Mouse (Mus musculus) stomach, embryonic 16.5 days (tissue): Measurements from ENCODE around the gene Lpp. TPM values are rescaled to one million over a fixed set of nuclear protein-coding genes. Genes with fewer than 3 reads are reported as not detected.

Experiments
- ATAC-seq: fragments of 200-750 bp; cut with Nextera tagmentation; 2 replicates; pipeline ENCODE4 v1.8.0; 2017; ENCODE audit warnings: moderate number of reproducible peaks, moderate TSS enrichment; ENCODE audit not compliant: insufficient read depth, low FRiP score
- H3K27ac ChIP-seq: fragments of 300-500 bp; sonication (generic); 2 replicates; pipeline ENCODE4 v1.5.1; 2014; ENCODE audit warnings: low read length
- H3K27me3 ChIP-seq: fragments of 300-500 bp; sonication (generic); 2 replicates; pipeline ENCODE4 v1.6.1; 2014; ENCODE audit warnings: low read length, control low read depth, mixed read lengths; ENCODE audit not compliant: control insufficient read depth, insufficient read depth
- H3K36me3 ChIP-seq: fragments of 300-500 bp; sonication (generic); 2 replicates; pipeline ENCODE4 v1.6.1; 2014; ENCODE audit warnings: low read length; ENCODE audit not compliant: control insufficient read depth, insufficient read depth
- H3K4me1 ChIP-seq: fragments of 300-500 bp; sonication (generic); 2 replicates; pipeline ENCODE4 v1.6.1; 2014; ENCODE audit warnings: low read length, control low read depth, mixed read lengths; ENCODE audit not compliant: control insufficient read depth, insufficient read depth
- H3K4me2 ChIP-seq: fragments of 300-500 bp; sonication (generic); 2 replicates; pipeline ENCODE4 v1.6.1; 2014; ENCODE audit warnings: low read depth, low read length, mixed read lengths
- H3K4me3 ChIP-seq: fragments of 300-500 bp; sonication (generic); replicated peaks from 2 replicates; pipeline ENCODE4 v1.5.1; 2014; ENCODE audit warnings: mild to moderate bottlenecking, low read length
- H3K9ac ChIP-seq: fragments of 300-500 bp; sonication (generic); 2 replicates; pipeline ENCODE4 v1.6.1; 2014; ENCODE audit warnings: low read length
- H3K9me3 ChIP-seq: fragments of 300-500 bp; sonication (generic); replicated peaks from 2 replicates; pipeline ENCODE4 v1.6.1; 2016; ENCODE audit warnings: low read length, control low read depth; ENCODE audit not compliant: control insufficient read depth
- WGBS: fragments of 180-500 bp; shearing (Covaris S2); extraction: QIAGEN DNeasy Blood & Tissue Kit; methylation state at CpG from one replicate; pipeline ENCODE4 v1.1.7; 2014; 5-methylcytosine and 5-hydroxymethylcytosine counted together
- polyA plus RNA-seq: library from polyadenylated mRNA; unstranded; fragments of >200 nt; fragmentation: Nextera tagmentation; extraction: Ambion mirVana; gene quantifications from 2 replicates; pipeline ENCODE4 v1.2.1, GENCODE M21; 2015

Lpp gene
- polyA plus RNA-seq, 1 experiment from 2014 or later: 79.4 TPM

DNA sequence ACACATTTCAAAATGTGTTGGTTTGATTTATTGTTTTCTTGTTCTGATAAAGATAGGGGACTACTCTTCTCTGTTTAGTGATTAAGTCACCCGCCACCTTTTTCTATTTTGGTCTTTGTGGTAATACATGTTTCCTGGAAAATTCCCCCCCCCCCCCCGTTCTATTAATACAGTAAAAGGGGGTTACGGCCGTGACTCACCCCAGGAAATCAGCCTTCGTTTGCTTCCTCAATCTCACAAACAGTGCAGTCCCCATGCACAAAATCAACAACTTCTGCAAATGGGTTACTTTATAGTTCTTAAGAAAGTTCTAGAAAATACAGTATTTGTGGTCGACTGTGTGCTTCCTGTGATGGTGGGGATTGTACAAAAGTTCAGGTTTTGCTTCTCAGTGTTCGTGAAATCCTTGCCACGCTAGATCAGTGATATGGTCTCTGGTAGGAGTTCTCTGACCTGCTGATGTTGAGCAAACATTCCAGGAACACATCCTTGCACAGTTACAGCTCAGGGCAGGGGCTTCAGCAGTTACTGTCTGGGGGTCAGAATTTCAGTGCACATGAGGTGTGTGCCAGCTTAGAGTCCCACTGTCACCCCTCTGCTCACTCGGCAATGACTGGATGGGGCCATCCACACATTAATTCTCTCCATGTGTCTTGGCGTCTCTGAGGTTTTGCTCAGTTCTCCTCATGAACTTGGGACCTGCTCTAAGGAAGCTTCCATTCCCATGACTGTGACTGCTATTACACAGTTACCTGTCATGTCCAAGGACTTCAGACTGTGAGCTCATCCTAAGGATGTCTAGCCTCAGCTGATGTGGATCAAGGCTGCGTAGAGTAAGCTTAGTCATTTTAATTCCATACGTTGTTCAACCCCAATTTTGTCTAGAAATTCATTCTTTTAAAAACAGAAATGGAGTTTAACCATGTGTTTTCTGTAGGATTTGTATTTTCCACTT, 236.2 kb downstream of the Lpp start:
- H3K36me3 ChIP-seq: no peaks in the 10 kb centered on the region
- no peaks in the 10 kb centered on the region for H3K4me1 ChIP-seq
- no peak overlapping the region for H3K4me3 ChIP-seq
- H3K27ac ChIP-seq: no peak overlapping the region
- 69% methylated on average over 12 of the region's 12 CpGs for WGBS
- no peak for ATAC-seq
- no peak overlapping the region for H3K4me2 ChIP-seq
- no peaks in the 10 kb centered on the region for H3K9me3 ChIP-seq
- H3K27me3 ChIP-seq: no peaks in the 10 kb centered on the region
- no peak overlapping the region for H3K9ac ChIP-seq

DNA sequence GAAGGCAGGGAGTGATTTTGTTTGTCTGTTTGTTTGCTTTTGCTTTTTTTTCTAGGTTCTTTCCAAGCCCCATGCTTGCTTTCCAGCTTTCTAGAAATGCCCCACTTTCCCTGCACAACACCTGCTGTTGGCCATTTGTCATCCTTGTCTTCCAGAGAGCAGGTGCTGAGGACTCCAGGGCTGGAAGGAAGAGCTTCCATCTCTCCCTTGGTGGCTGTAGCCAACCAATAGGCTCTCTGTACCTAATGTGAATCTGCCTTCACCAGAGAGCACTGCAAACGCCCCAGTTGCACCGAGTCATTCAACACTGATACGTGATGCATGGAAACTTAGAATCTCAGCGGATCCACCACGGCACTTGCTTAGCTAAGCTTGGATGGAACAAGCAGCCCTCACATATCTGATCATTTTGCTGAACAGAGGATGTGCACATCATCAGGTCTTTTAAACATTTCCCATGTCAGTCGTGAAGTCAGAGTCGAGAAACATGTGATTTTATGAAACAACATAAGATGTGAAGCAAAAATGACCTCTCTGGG, 242.1 kb downstream of the Lpp start:
- Histone ChIP-seq H3K9me3 (no peaks in the 10 kb centered on the region), H3K36me3 (0 out of 2 replicates have a peak, but pooled peaks cover 4% of the 10 kb centered on the region), H3K4me3 (no peak overlapping the region), H3K4me2 (no peak overlapping the region), H3K9ac (no peak overlapping the region), H3K27me3 (no peaks in the 10 kb centered on the region), H3K4me1 (no peaks in the 10 kb centered on the region; the same call in 1 of the 2 replicates), H3K27ac (no peak overlapping the region)
- WGBS: 91% methylated on average over 7 of the region's 7 CpGs
- ATAC-seq: no peak

DNA sequence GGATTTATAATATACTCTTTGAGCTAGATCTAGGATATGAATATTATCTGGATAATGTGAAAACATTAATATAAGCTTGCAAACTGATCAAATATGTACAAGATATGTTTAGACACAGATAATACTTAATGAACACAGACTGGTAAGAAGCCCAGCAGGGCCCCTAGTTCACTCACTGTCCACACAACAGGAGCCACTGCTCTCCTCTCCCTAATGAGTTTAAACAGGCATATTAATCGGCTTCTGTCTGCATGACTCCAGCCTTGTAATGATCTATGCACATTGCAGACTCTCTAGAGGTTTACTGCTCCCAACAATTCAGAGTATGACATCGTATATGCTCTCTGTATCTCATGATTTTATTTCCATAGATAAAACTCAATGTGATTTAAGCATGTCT, 243.6 kb downstream of the Lpp start:
- H3K27ac ChIP-seq: no peak overlapping the region
- H3K36me3 ChIP-seq: 0 out of 2 replicates have a peak, but pooled peaks cover 4% of the 10 kb centered on the region
- H3K4me2 ChIP-seq: no peak overlapping the region
- WGBS: 79% methylated on average over 2 of the region's 2 CpGs
- no peaks in the 10 kb centered on the region for H3K9me3 ChIP-seq
- no peak for ATAC-seq
- no peak overlapping the region for H3K4me3 ChIP-seq
- no peak overlapping the region for H3K9ac ChIP-seq
- H3K4me1 ChIP-seq: no peaks in the 10 kb centered on the region; the same call in 1 of the 2 replicates
- no peaks in the 10 kb centered on the region for H3K27me3 ChIP-seq

DNA sequence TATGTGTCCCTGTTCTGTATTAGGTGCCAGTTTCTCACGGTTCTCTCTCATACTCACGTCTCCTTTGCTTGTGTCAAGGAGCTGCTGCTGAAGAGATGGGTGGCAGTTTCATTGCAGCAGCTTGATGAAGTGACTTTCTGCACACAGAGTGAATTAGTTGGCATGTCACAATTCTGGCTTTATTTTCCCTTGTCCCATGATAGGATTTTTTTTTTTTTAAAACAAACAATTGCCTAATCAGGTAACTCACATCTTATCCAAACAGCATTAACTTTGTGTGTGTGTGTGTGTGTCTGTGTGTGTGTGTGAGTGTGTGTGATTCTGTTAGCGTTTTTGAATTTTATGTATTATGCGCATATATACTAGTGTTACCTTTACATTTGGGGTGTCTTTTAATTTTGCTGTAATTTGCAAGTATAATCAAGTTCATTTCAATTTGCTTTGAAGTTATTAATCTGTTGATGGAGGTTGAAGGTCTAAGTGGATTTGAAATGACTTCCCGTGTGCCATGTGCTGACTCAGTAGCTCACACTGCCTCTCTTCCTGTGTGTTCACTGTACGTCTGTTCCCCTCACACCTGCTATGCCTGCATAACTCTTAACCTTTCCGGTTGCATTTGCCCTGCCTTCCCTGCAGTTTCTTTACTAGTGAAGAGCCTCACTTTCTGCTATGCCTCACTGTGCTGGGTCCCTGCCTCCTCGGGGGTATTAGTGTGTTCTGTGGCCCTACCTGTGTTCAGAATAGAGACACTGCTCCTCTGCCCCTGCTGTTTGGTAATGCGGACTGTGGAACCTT, 247.9 kb downstream of the Lpp start:
- Histone ChIP-seq H3K4me3 (no peak overlapping the region), H3K36me3 (no peaks in the 10 kb centered on the region), H3K4me1 (peaks cover 5% of the 10 kb centered on the region), H3K4me2 (no peak overlapping the region), H3K27me3 (no peaks in the 10 kb centered on the region), H3K9ac (no peak overlapping the region), H3K27ac (no peak overlapping the region), H3K9me3 (no peaks in the 10 kb centered on the region)
- 80% methylated on average over 9 of the region's 9 CpGs for WGBS
- ATAC-seq: no peak

DNA sequence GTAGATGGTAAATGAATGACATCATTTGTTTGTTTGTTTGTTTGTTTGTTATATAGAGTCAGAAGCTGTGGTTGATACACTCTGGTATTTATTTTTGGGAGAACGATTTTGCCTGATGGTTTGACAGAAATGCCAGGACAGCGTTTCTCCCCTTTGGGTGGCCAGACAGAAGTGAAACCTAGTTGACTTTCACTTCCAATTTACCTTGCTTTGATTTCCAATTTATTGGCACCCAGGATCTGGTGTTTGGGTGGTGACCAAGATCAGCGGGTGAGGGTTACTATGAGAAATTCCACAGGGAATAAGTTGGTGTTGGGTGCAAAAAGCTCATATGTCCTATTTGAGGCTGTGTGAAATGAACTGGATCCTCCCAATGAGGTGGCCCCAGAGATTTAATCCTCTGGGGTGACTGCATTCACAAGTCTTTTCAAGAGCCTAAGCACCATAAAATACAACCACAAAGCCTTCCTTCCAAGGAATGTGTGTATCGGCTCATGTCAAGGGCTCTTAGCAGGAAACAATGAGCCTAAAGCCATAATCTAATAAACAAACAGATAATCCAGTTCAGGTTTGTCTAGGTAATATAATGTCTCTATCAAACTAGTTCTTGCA, 249.8 kb downstream of the Lpp start:
- no peaks in the 10 kb centered on the region for H3K27me3 ChIP-seq
- H3K4me1 ChIP-seq: peaks cover 6% of the 10 kb centered on the region; the same call in 1 of the 2 replicates
- no peak overlapping the region for H3K9ac ChIP-seq
- WGBS: 80% methylated on average over 4 of the region's 4 CpGs
- no peak for ATAC-seq
- no peaks in the 10 kb centered on the region for H3K36me3 ChIP-seq
- H3K4me2 ChIP-seq: no peak overlapping the region
- no peaks in the 10 kb centered on the region for H3K9me3 ChIP-seq
- no peak overlapping the region for H3K27ac ChIP-seq
- no peak overlapping the region for H3K4me3 ChIP-seq

DNA sequence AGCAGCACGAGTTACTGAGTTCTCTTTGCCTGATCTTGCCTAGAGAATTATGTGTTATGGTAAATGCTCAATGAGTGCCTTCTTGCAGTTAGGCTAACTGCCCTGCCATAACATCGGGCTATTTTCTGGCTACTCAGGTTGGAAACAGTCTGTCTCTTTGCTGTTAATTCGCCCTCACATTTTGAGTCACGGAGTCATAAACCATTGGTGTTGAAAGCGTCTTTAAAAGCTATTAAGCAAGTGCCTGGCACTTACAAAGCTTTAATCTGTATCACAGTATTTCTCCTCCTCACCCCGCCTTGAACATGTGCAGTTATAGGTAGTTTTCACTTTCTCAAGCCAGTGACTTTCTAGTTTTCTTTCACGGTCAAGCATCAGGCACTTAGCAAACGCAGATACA, 250.8 kb downstream of the Lpp start:
- no peak for ATAC-seq
- Histone ChIP-seq H3K4me1 (peaks cover 6% of the 10 kb centered on the region; the same call in 1 of the 2 replicates), H3K36me3 (no peaks in the 10 kb centered on the region), H3K9ac (no peak overlapping the region), H3K9me3 (no peaks in the 10 kb centered on the region), H3K27ac (no peak overlapping the region), H3K27me3 (no peaks in the 10 kb centered on the region), H3K4me3 (no peak overlapping the region), H3K4me2 (no peak overlapping the region)
- WGBS: 83% methylated on average over 8 of the region's 8 CpGs

DNA sequence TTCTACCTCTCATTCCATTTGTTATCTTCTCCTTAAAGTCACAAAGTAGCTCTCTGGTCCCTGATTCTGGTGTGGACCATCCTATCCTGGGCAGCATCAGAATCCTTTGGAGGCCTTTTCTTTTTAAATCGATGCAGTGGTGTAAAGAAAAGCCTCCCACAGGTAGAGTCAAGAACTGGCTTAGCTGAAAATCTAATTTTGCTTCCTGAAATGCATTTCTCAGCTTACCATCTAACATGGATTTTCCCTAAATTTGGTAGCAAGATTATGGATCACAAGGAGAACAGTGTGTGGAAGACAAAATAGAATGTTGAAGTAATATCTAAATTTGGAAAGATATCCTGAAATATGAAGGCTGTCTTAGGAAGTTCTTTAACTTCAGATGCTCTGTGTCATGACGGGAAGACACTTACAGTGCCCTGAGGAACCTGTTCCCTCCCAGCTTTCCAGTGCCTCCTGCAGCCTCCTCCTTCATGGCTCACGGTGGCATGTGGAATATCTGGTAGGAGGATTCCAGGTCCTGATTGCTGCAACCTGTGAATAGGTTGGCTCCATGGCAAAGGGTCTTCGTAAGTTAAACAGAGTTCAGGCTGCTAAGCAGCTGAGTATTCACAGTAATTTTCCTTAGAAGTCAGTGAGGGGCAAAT, 251.6 kb downstream of the Lpp start:
- no peak for ATAC-seq

DNA sequence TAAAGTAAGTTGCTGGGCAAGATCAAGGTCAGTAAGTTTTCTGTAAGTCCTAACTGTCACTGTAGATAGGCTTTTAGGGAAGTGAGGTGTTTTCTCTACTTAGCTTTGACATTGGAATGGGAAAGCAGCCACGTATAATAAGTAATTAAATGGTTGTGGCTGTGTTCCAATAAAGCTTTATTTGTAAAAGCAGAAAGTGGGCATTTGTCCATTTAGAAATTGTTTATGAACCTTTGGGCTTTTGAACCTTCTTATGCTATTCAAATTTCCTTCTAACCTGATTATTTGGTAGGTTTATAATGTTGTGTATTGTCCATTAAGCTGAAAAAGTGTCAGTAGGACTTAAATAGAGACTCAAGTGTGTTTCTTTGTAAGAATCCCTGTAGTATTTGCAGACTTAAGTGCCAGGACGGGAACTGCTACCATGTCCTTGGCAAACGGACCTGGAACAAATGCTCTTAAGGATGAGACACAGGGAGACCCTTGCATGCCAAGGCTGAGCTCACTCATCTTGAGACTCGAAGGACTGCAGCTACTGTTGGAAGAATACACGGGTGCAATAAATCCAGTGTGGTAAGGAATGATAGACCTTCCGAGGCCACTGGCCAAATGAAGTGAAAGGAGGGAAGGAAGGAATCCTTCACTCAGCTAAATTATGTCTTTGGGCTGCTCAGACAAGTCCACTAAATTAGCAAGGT, 252.7 kb downstream of the Lpp start:
- H3K9ac ChIP-seq: no peak overlapping the region
- 71% methylated on average over 6 of the region's 6 CpGs for WGBS
- no peak overlapping the region for H3K27ac ChIP-seq
- peaks cover 6% of the 10 kb centered on the region; the same call in 1 of the 2 replicates for H3K4me1 ChIP-seq
- ATAC-seq: no peak
- H3K4me2 ChIP-seq: no peak overlapping the region
- H3K27me3 ChIP-seq: no peaks in the 10 kb centered on the region
- no peak overlapping the region for H3K4me3 ChIP-seq
- no peaks in the 10 kb centered on the region for H3K36me3 ChIP-seq
- H3K9me3 ChIP-seq: no peaks in the 10 kb centered on the region

More for the DNA sequence above, 251.6 kb downstream of the Lpp start:
- Histone ChIP-seq H3K27me3 (no peaks in the 10 kb centered on the region), H3K4me3 (no peak overlapping the region), H3K4me1 (peaks cover 6% of the 10 kb centered on the region; the same call in 1 of the 2 replicates), H3K9me3 (no peaks in the 10 kb centered on the region), H3K36me3 (no peaks in the 10 kb centered on the region), H3K27ac (no peak overlapping the region), H3K9ac (no peak overlapping the region), H3K4me2 (no peak overlapping the region)
- WGBS: 83% methylated on average over 4 of the region's 4 CpGs
